Mouse (Mus musculus) hindbrain, embryonic 12.5 days (tissue): Measurements from ENCODE around the gene Gm28230. TPM values are rescaled to one million over a fixed set of nuclear protein-coding genes. Genes with fewer than 3 reads are reported as not detected.
A peak's percentile ranks its signal among the peaks of the same experiment; 100 is the strongest.

Experiments used
- ATAC-seq: fragments of 200-750 bp; cut with Nextera tagmentation; 2 replicates; pipeline ENCODE4 v1.8.0; 2017; ENCODE audit warnings: moderate TSS enrichment; ENCODE audit not compliant: low FRiP score
- H3K27ac ChIP-seq: fragments of 300-500 bp; sonication (generic); 2 replicates; pipeline ENCODE4 v1.5.1; 2016; ENCODE audit warnings: mild to moderate bottlenecking
- H3K27me3 ChIP-seq: fragments of 300-500 bp; sonication (generic); 2 replicates; pipeline ENCODE4 v1.6.1; 2016; ENCODE audit warnings: mild to moderate bottlenecking
- H3K36me3 ChIP-seq: fragments of 300-500 bp; sonication (generic); 2 replicates; pipeline ENCODE4 v1.6.1; 2016; ENCODE audit warnings: mild to moderate bottlenecking
- H3K4me1 ChIP-seq: fragments of 300-500 bp; sonication (generic); 2 replicates; pipeline ENCODE4 v1.6.1; 2016
- H3K4me2 ChIP-seq: fragments of 300-500 bp; sonication (generic); replicated peaks from 2 replicates; pipeline ENCODE4 v1.6.1; 2016; ENCODE audit warnings: mild to moderate bottlenecking
- H3K4me3 ChIP-seq: fragments of 300-500 bp; sonication (generic); 2 replicates; pipeline ENCODE4 v1.5.1; 2016; ENCODE audit warnings: mild to moderate bottlenecking
- H3K9ac ChIP-seq: fragments of 300-500 bp; sonication (generic); 2 replicates; pipeline ENCODE4 v1.6.1; 2016; ENCODE audit warnings: mild to moderate bottlenecking, moderate library complexity
- H3K9me3 ChIP-seq: fragments of 300-500 bp; sonication (generic); replicated peaks from 2 replicates; pipeline ENCODE4 v1.6.1; 2016; ENCODE audit warnings: mild to moderate bottlenecking
- WGBS: fragments of 180-500 bp; shearing (Covaris S2); methylation state at CpG from one replicate; pipeline ENCODE4 v1.1.7; 2016; 5-methylcytosine and 5-hydroxymethylcytosine counted together
- polyA plus RNA-seq: library from polyadenylated mRNA; unstranded; fragments of >200 nt; fragmentation: Nextera tagmentation; extraction: Ambion mirVana; gene quantifications from 2 replicates; pipeline ENCODE4 v1.2.1, GENCODE M21; 2016

Gm28230 gene
- polyA plus RNA-seq, 1 experiment from 2014 or later, result 1.1 TPM

DNA sequence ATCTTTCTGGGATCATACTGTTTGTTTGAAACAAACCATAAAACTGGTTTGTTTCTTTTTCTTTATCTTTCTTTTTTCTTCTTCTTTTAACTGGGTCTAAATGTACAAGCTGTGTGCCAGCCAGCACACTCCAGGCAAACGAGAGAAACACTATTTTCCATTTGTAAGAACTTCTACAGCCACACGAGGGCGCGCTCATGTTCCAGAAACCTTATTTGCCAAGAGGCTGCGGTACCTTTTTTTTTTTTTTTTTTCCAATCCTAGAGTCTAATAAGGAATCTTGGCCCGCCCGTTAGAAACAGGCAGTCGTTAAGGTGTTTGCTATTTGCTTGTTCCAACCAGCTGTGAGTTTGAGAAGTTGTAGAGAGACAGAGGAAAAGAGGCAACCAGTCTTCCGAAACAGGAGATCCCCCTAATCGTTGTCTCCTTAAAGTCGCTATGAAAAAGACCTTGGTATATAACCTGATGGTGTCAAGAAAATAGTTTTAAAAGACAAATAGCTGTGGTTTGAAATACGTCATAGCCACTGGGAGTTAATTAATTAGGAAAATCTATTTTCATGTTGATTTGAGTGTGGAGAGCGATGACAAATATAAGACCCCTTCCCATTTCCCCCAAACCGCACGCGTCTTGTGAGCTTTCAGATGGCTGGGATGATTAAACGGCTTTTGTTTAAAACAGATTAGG is 40.1 kb upstream of the Gm28230 start:
- WGBS, result 6% methylated on average over 17 of the region's 17 CpGs
- H3K9me3 ChIP-seq, result 0 out of 2 replicates have a peak, but pooled peaks cover 2% of the 10 kb centered on the region
- H3K4me3 ChIP-seq, result no peak overlapping the region
- H3K36me3 ChIP-seq, result no peaks in the 10 kb centered on the region
- no peak overlapping the region for H3K9ac ChIP-seq
- ATAC-seq, result no peak
- no peak overlapping the region for H3K4me2 ChIP-seq
- peaks cover 14% of the 10 kb centered on the region; the same call in 1 of the 2 replicates for H3K4me1 ChIP-seq
- H3K27ac ChIP-seq, result no peak overlapping the region
- peaks cover 92% of the 10 kb centered on the region for H3K27me3 ChIP-seq

DNA sequence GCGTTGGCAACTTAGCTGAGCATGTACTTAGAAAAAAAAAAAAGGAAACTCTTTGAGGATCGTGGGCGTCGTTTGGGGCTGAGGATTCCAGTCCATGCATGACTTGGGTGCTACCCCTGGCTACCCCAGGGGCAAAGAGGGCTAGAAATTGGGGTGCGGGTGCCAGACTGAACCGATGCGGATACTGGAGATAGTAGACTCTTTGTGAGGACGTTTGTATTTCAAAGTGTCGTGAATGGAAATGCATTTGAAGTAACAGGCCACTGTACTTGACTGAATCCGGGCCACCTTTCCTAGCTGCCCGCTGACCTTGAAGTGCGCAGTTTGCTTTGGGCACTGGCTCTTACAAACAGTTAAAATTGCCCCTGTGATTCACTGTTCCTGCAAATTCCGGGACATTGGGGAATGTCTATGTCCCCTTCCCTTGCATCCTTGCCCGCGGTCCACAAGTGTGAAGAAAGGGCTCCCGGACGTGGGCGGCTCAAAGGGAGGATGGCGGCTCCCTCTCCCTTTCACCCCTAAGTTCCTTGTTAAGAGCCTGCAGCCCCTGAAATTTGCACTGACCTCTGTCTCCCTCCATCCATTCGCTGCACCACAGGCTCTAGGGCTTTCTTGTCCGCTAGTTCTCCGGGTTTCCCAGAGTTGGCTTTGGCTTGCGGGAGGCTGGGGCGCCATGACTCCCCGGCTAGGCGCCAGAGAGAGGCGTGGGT is 39.4 kb upstream of the Gm28230 start:
- peaks cover 7% of the 10 kb centered on the region for H3K4me1 ChIP-seq
- H3K27me3 ChIP-seq, result peaks cover 92% of the 10 kb centered on the region
- no peak overlapping the region for H3K9ac ChIP-seq
- WGBS, result under 1% methylated on average over 27 of the region's 27 CpGs
- H3K4me3 ChIP-seq, result no peak overlapping the region
- H3K36me3 ChIP-seq, result no peaks in the 10 kb centered on the region
- H3K27ac ChIP-seq, result no peak overlapping the region
- no peak overlapping the region for H3K4me2 ChIP-seq
- ATAC-seq, result no peak
- 0 out of 2 replicates have a peak, but pooled peaks cover 3% of the 10 kb centered on the region for H3K9me3 ChIP-seq

GRCm38 (mm10) chr2:74687698-74688555 is 38.6 kb upstream of the Gm28230 start:
- Histone ChIP-seq H3K4me3 (no peak overlapping the region), H3K4me1 (peaks cover under 1% of the 10 kb centered on the region), H3K27ac (no peak overlapping the region), H3K9me3 (0 out of 2 replicates have a peak, but pooled peaks cover 3% of the 10 kb centered on the region), H3K36me3 (no peaks in the 10 kb centered on the region), H3K27me3 (peaks cover 92% of the 10 kb centered on the region), H3K4me2 (no peak overlapping the region), H3K9ac (no peak overlapping the region)
- WGBS, result under 1% methylated on average over 31 of the region's 31 CpGs
- no peak for ATAC-seq

DNA sequence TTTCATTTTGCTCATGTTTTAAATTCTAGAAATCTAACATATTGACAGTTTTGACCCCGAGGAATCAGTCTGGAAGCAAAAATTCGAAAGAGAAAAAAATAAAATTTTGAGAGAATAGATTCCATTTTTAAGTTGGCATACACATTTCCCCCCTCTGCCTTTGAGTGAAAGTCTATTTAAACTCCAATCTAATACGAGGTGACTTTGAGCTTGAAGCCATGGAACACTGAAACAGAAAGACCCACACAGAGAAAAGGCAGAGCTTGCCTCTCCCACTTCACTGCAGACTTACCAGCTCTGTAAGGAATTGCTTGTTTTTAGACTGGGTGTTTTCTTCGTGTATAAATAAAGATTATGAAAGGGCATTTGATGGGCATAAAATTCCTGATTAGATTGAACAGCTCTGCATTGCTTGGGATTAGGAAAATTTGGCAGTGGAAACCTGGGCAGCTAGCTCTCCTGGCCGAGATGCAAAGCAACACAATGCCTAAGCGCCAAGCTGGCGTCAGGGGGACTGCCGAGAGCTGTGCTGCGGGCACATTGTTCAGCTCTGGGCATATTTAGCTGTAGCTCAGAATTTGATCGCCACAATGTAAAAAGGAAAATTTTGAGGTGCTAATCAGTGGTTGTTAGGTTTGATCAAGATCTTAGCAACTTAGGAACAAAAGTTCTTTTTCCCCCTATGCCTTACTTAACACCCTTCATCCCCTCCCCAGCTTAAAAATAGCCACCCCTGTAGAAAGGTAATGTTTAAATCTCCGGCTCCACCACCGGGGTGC is 37.5 kb upstream of the Gm28230 start:
- Histone ChIP-seq H3K4me2 (no peak overlapping the region), H3K4me3 (no peak overlapping the region), H3K4me1 (no peaks in the 10 kb centered on the region; the same call in 1 of the 2 replicates), H3K36me3 (no peaks in the 10 kb centered on the region), H3K9ac (no peak overlapping the region), H3K9me3 (0 out of 2 replicates have a peak, but pooled peaks cover 3% of the 10 kb centered on the region), H3K27ac (no peak overlapping the region), H3K27me3 (peaks cover 92% of the 10 kb centered on the region)
- 3% methylated on average over 12 of the region's 12 CpGs for WGBS
- no peak for ATAC-seq

- Histone ChIP-seq H3K36me3 (no peaks in the 10 kb centered on the region), H3K9me3 (0 out of 2 replicates have a peak, but pooled peaks cover 3% of the 10 kb centered on the region), H3K4me1 (no peaks in the 10 kb centered on the region; the same call in 1 of the 2 replicates), H3K27me3 (peaks cover 92% of the 10 kb centered on the region), H3K4me3 (no peak overlapping the region), H3K9ac (no peak overlapping the region), H3K4me2 (no peak overlapping the region), H3K27ac (no peak overlapping the region)
- no peak for ATAC-seq
- 1% methylated on average over 24 of the region's 24 CpGs for WGBS
These were observed 36.8 kb upstream of the Gm28230 start for GRCm38 (mm10) chr2:74689574-74690337.

DNA sequence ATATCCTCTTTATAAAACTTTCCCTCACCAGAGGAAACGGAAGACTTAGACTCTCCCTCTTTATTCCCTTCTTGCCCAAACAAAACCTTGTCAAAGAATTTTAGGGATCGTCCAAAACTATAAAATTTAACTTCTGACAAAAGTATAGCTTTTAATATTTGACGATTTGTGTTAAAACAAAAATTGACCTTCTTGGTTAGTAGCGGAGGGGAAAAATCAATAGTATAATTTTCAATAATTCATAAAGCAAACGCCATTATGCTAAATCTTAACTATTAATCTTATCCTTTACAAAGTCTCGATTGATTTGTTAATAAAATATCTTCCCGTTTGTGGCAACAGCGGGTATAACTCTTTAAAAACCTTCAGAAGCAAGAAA is 36.2 kb upstream of the Gm28230 start:
- Histone ChIP-seq H3K27ac (no peak overlapping the region), H3K9ac (no peak overlapping the region), H3K9me3 (0 out of 2 replicates have a peak, but pooled peaks cover 3% of the 10 kb centered on the region), H3K4me1 (no peaks in the 10 kb centered on the region; the same call in 1 of the 2 replicates), H3K4me3 (no peak overlapping the region), H3K36me3 (no peaks in the 10 kb centered on the region), H3K27me3 (peaks cover 92% of the 10 kb centered on the region), H3K4me2 (no peak overlapping the region)
- WGBS, result 7% methylated on average over 8 of the region's 8 CpGs
- no peak for ATAC-seq

GRCm38 (mm10) chr2:74691022-74691951 is 35.2 kb upstream of the Gm28230 start, which contains the start of gene Hoxd10:
TSS of gene Hoxd10 (plus strand) at chr2:74691924.
- no peak within 1 kb of the TSS for H3K9ac ChIP-seq

GRCm38 (mm10) chr2:74691995-74692807 is 34.3 kb upstream of the Gm28230 start:
- Histone ChIP-seq H3K4me1 (no peaks in the 10 kb centered on the region; the same call in 1 of the 2 replicates), H3K4me2 (no peak overlapping the region), H3K9me3 (0 out of 2 replicates have a peak, but pooled peaks cover 3% of the 10 kb centered on the region), H3K27me3 (peaks cover 95% of the 10 kb centered on the region), H3K36me3 (no peaks in the 10 kb centered on the region), H3K27ac (no peak overlapping the region), H3K4me3 (0 out of 2 replicates have a peak overlapping the region, but pooled peaks have one; percentile 1), H3K9ac (no peak overlapping the region)
- no peak for ATAC-seq
- WGBS, result 4% methylated on average over 35 of the region's 35 CpGs

More at GRCm38 (mm10) chr2:74691022-74691951, 35.2 kb upstream of the Gm28230 start, which contains the start of gene Hoxd10:
- Histone ChIP-seq H3K27me3 (peaks cover 95% of the 10 kb centered on the region), H3K4me1 (no peaks in the 10 kb centered on the region; the same call in 1 of the 2 replicates), H3K4me3 (0 out of 2 replicates have a peak within 1 kb of the TSS, but pooled peaks have one; percentile 1), H3K27ac (no peak within 1 kb of the TSS), H3K4me2 (no peak within 1 kb of the TSS; the same call in 1 of the 2 replicates), H3K36me3 (no peaks in the 10 kb centered on the region), H3K9me3 (0 out of 2 replicates have a peak, but pooled peaks cover 3% of the 10 kb centered on the region)
- ATAC-seq, result peak; percentile 52; the same call in 1 of the 2 replicates
- 1% methylated on average over 56 of the region's 56 CpGs for WGBS

- WGBS, result 2% methylated on average over 20 of the region's 20 CpGs
- Histone ChIP-seq H3K4me3 (no peak overlapping the region), H3K27ac (no peak overlapping the region), H3K9me3 (0 out of 2 replicates have a peak, but pooled peaks cover 3% of the 10 kb centered on the region), H3K9ac (no peak overlapping the region), H3K36me3 (no peaks in the 10 kb centered on the region), H3K4me1 (peaks cover 5% of the 10 kb centered on the region), H3K4me2 (no peak overlapping the region), H3K27me3 (peaks cover 95% of the 10 kb centered on the region)
- ATAC-seq, result no peak
These were observed 33.6 kb upstream of the Gm28230 start for GRCm38 (mm10) chr2:74692808-74693431.
